Mouse (Mus musculus): ENCODE results near the gene Tmem108.

- no peak for TF ChIP-seq POLR2A (IDR thresholded peaks at IDR 0.05; ENCODE audit: borderline replicate concordance, extremely low read depth, insufficient read depth, insufficient read length, poor library complexity, severe bottlenecking)
- 0 out of 2 replicates have a peak, but pooled peaks have one; percentile 4 for TF ChIP-seq CTCF (IDR thresholded peaks at IDR 0.05; ENCODE audit: borderline replicate concordance, extremely low read depth, insufficient read depth, insufficient read length)
Observed at GRCm38 (mm10) chr9:103501861-103502364, 259.7 kb downstream of the Tmem108 start.

All from brain, embryonic 14.5 days (tissue).